Mouse (Mus musculus): Measurements from ENCODE around the gene Cldn4. TPM values are rescaled to one million over a fixed set of nuclear protein-coding genes. Genes with fewer than 3 reads are reported as not detected.
A peak's percentile ranks its signal among the peaks of the same experiment; 100 is the strongest.

Cldn4 gene
- polyA plus RNA-seq, 1 experiment from 2014 or later: 27.0 TPM

- Histone ChIP-seq H3K4me1 (ENCODE audit: control insufficient read depth, insufficient read depth, low read length) (no peaks in the 10 kb centered on the region), H3K9ac (ENCODE audit: low read depth, low read length) (peak overlapping the region; percentile 85), H3K4me2 (ENCODE audit: low read depth, low read length) (peak overlapping the region; percentile 96), H3K27me3 (replicated peaks; ENCODE audit: control insufficient read depth, insufficient read depth, low read length) (no peaks in the 10 kb centered on the region), H3K27ac (replicated peaks; ENCODE audit: low read depth, low read length) (no peak overlapping the region; the same call in 1 of the 2 replicates), H3K9me3 (ENCODE audit: control insufficient read depth, low read length) (no peaks in the 10 kb centered on the region), H3K4me3 (ENCODE audit: low read depth, low read length) (peak overlapping the region; percentile 65), H3K36me3 (ENCODE audit: control insufficient read depth, insufficient read depth, low read length) (0 out of 2 replicates have a peak, but pooled peaks cover 5% of the 10 kb centered on the region)
- WGBS: 46% methylated on average over 9 of the region's 9 CpGs
- DNase-seq (ENCODE audit: low spot score) (peak; percentile 79), ATAC-seq (ENCODE audit: low read depth) (peak; percentile 17; the same call in 1 of the 2 replicates)
These were observed 13.8 kb downstream of the Cldn4 start for GRCm38 (mm10) chr5:134932903-134933276.

- H3K27ac ChIP-seq (replicated peaks; ENCODE audit: low read depth, low read length): no peak within 1 kb of the TSS; the same call in 1 of the 2 replicates
- peak within 1 kb of the TSS; percentile 85 for H3K9ac ChIP-seq (ENCODE audit: low read depth, low read length)
- peak; percentile 97 for ATAC-seq (ENCODE audit: low read depth)
- peak within 1 kb of the TSS; percentile 65 for H3K4me3 ChIP-seq (ENCODE audit: low read depth, low read length)
- peak within 1 kb of the TSS; percentile 96 for H3K4me2 ChIP-seq (ENCODE audit: low read depth, low read length)
- H3K9me3 ChIP-seq (ENCODE audit: control insufficient read depth, low read length): no peaks in the 10 kb centered on the region
- WGBS: 1% methylated on average over 40 of the region's 41 CpGs
- H3K36me3 ChIP-seq (ENCODE audit: control insufficient read depth, insufficient read depth, low read length): 0 out of 2 replicates have a peak, but pooled peaks cover 5% of the 10 kb centered on the region
- H3K27me3 ChIP-seq (replicated peaks; ENCODE audit: control insufficient read depth, insufficient read depth, low read length): no peaks in the 10 kb centered on the region
- DNase-seq (ENCODE audit: low spot score): peak; percentile 97
- no peaks in the 10 kb centered on the region for H3K4me1 ChIP-seq (ENCODE audit: control insufficient read depth, insufficient read depth, low read length)
These were observed 14.4 kb downstream of the Cldn4 start, which contains the start of gene Mettl27 for GRCm38 (mm10) chr5:134932179-134932902. Gene Mettl27, plus strand, starts transcription at chr5:134932368.

DNA sequence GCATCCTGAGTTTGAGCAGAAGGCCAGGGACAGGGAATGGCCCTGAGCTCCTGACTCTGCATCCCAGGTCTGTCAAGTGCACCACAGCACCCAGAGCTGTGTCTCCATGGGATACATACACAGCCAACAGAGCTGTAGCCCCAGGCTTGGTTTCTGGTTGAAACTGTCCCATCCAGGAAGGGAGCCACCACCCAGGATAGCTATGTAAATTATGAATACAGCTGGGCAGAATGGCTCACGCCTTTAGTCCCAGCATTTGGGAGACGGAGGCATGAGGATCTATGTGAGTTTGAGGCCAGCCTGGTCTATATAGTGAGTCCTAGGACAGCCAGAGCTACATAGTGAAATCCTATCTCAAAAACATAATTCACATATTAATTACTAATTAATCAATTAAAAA, 16.7 kb downstream of the Cldn4 start:
- Histone ChIP-seq H3K4me1 (ENCODE audit: control insufficient read depth, insufficient read depth, low read length) (no peaks in the 10 kb centered on the region), H3K36me3 (ENCODE audit: control insufficient read depth, insufficient read depth, low read length) (0 out of 2 replicates have a peak, but pooled peaks cover 5% of the 10 kb centered on the region), H3K4me3 (ENCODE audit: low read depth, low read length) (no peak overlapping the region), H3K9ac (ENCODE audit: low read depth, low read length) (no peak overlapping the region), H3K9me3 (ENCODE audit: control insufficient read depth, low read length) (no peaks in the 10 kb centered on the region), H3K27me3 (replicated peaks; ENCODE audit: control insufficient read depth, insufficient read depth, low read length) (no peaks in the 10 kb centered on the region), H3K4me2 (ENCODE audit: low read depth, low read length) (no peak overlapping the region), H3K27ac (replicated peaks; ENCODE audit: low read depth, low read length) (no peak overlapping the region)
- DNase-seq (ENCODE audit: low spot score) (no peak), ATAC-seq (ENCODE audit: low read depth) (no peak)
- WGBS: 87% methylated on average over 2 of the region's 2 CpGs

DNA sequence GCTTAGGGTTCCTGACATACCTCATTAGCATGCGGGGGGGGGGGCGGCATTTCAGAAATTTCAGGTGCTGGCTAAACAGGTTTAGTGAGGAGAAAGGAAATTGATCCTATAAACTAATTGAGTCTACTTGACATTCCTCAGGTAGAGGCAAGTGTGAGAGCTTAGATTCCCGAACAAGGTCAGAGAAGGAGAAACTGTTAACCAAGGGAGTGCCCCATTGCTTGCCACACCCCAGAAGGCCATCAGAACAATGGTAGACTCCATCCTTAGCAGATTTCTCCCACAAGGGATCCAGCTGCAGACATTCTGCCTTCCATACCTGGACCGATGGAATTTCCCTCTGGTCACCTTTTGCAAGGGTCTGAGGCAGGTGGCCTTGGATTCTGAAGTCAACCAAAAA, 20.0 kb downstream of the Cldn4 start:
- ATAC-seq (ENCODE audit: low read depth) (no peak), DNase-seq (ENCODE audit: low spot score) (no peak)
- Histone ChIP-seq H3K27ac (replicated peaks; ENCODE audit: low read depth, low read length) (no peak overlapping the region), H3K36me3 (ENCODE audit: control insufficient read depth, insufficient read depth, low read length) (no peaks in the 10 kb centered on the region), H3K4me2 (ENCODE audit: low read depth, low read length) (no peak overlapping the region), H3K4me1 (ENCODE audit: control insufficient read depth, insufficient read depth, low read length) (no peaks in the 10 kb centered on the region), H3K9me3 (ENCODE audit: control insufficient read depth, low read length) (no peaks in the 10 kb centered on the region), H3K4me3 (ENCODE audit: low read depth, low read length) (no peak overlapping the region), H3K27me3 (replicated peaks; ENCODE audit: control insufficient read depth, insufficient read depth, low read length) (no peaks in the 10 kb centered on the region), H3K9ac (ENCODE audit: low read depth, low read length) (no peak overlapping the region)
- 63% methylated on average over 4 of the region's 4 CpGs for WGBS

DNA sequence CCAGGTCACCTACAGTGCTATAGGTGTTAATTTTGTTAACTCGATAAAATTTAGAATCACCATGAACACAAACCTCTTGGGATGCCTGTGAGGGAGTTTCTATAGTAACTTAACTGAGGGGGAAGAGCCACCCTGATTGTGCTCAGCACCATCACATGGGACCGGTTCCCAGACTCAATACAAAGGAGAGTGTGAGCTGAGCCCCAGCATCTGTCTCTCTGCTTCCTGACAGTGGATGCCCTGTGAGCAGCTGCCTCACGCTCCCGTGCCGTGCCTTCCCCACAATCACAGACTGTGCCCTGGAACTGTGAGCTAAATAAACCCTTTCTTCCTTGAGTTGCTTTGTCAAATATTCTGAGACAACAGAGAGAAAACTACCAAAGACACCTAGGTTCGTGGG, 23.6 kb downstream of the Cldn4 start:
- no peak for DNase-seq (ENCODE audit: low spot score)
- Histone ChIP-seq H3K27me3 (replicated peaks; ENCODE audit: control insufficient read depth, insufficient read depth, low read length) (no peaks in the 10 kb centered on the region), H3K36me3 (ENCODE audit: control insufficient read depth, insufficient read depth, low read length) (no peaks in the 10 kb centered on the region), H3K4me3 (ENCODE audit: low read depth, low read length) (no peak overlapping the region), H3K4me2 (ENCODE audit: low read depth, low read length) (no peak overlapping the region), H3K9me3 (ENCODE audit: control insufficient read depth, low read length) (no peaks in the 10 kb centered on the region), H3K9ac (ENCODE audit: low read depth, low read length) (no peak overlapping the region), H3K27ac (replicated peaks; ENCODE audit: low read depth, low read length) (no peak overlapping the region), H3K4me1 (ENCODE audit: control insufficient read depth, insufficient read depth, low read length) (no peaks in the 10 kb centered on the region)
- no peak for ATAC-seq (ENCODE audit: low read depth)
- 71% methylated on average over 6 of the region's 6 CpGs for WGBS

DNA sequence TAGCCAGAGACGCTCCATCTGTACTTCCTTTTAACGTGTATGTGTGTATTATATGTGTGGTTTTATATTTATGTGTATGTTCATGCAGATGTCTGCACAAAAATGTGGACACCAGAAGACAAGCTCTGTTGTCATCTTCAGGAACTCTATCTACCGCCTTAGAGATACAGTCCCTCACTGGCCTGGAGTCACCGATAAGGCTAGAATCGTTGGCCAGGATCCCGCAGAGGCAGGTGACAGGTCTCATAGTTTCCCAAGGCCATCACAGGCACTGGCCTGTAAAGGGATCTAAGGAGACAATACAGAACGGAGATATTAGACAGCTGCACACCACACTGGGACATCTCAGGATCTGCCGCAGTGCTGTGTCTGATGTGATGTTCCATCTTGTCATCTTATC, 25.6 kb downstream of the Cldn4 start:
- Histone ChIP-seq H3K27me3 (replicated peaks; ENCODE audit: control insufficient read depth, insufficient read depth, low read length) (no peaks in the 10 kb centered on the region), H3K36me3 (ENCODE audit: control insufficient read depth, insufficient read depth, low read length) (no peaks in the 10 kb centered on the region), H3K27ac (replicated peaks; ENCODE audit: low read depth, low read length) (no peak overlapping the region), H3K9me3 (ENCODE audit: control insufficient read depth, low read length) (0 out of 2 replicates have a peak, but pooled peaks cover 5% of the 10 kb centered on the region), H3K4me3 (ENCODE audit: low read depth, low read length) (no peak overlapping the region), H3K4me1 (ENCODE audit: control insufficient read depth, insufficient read depth, low read length) (no peaks in the 10 kb centered on the region), H3K9ac (ENCODE audit: low read depth, low read length) (no peak overlapping the region), H3K4me2 (ENCODE audit: low read depth, low read length) (no peak overlapping the region)
- WGBS: 88% methylated on average over 8 of the region's 8 CpGs
- ATAC-seq (ENCODE audit: low read depth) (no peak), DNase-seq (ENCODE audit: low spot score) (no peak)

- Histone ChIP-seq H3K9ac (ENCODE audit: low read depth, low read length) (no peak overlapping the region), H3K4me3 (ENCODE audit: low read depth, low read length) (no peak overlapping the region), H3K4me2 (ENCODE audit: low read depth, low read length) (no peak overlapping the region), H3K27ac (replicated peaks; ENCODE audit: low read depth, low read length) (no peak overlapping the region), H3K4me1 (ENCODE audit: control insufficient read depth, insufficient read depth, low read length) (no peaks in the 10 kb centered on the region), H3K27me3 (replicated peaks; ENCODE audit: control insufficient read depth, insufficient read depth, low read length) (no peaks in the 10 kb centered on the region), H3K36me3 (ENCODE audit: control insufficient read depth, insufficient read depth, low read length) (no peaks in the 10 kb centered on the region), H3K9me3 (ENCODE audit: control insufficient read depth, low read length) (0 out of 2 replicates have a peak, but pooled peaks cover 5% of the 10 kb centered on the region)
- WGBS: 79% methylated on average over 6 of the region's 6 CpGs
- ATAC-seq (ENCODE audit: low read depth): no peak
- no peak for DNase-seq (ENCODE audit: low spot score)
These were observed 26.5 kb downstream of the Cldn4 start for GRCm38 (mm10) chr5:134920106-134920687.

DNA sequence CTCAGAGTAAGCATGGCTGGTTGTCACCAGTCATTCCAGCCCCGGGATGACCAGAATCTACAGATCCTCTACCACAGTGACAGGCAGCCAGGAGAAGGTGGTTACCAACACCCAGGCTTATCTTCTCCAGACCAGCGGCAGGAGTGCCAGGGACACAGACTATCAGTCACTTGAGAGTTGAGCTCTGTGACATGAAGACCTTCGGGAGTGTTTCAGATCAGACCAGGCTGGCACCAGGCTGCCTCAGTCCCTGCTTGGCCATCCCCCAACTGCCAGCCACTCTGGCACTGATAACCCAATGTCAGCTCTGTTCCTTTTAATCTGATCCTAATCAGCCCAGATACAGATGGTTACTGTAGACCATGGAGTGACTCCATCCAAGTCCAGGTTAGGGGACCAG, 27.6 kb downstream of the Cldn4 start:
- ATAC-seq (ENCODE audit: low read depth) (no peak), DNase-seq (ENCODE audit: low spot score) (no peak)
- H3K9me3 ChIP-seq (ENCODE audit: control insufficient read depth, low read length): 0 out of 2 replicates have a peak, but pooled peaks cover 5% of the 10 kb centered on the region
- no peak overlapping the region for H3K4me3 ChIP-seq (ENCODE audit: low read depth, low read length)
- H3K27me3 ChIP-seq (replicated peaks; ENCODE audit: control insufficient read depth, insufficient read depth, low read length): no peaks in the 10 kb centered on the region
- H3K4me2 ChIP-seq (ENCODE audit: low read depth, low read length): no peak overlapping the region
- no peaks in the 10 kb centered on the region for H3K36me3 ChIP-seq (ENCODE audit: control insufficient read depth, insufficient read depth, low read length)
- no peak overlapping the region for H3K27ac ChIP-seq (replicated peaks; ENCODE audit: low read depth, low read length)
- no peak overlapping the region for H3K9ac ChIP-seq (ENCODE audit: low read depth, low read length)
- WGBS: 80% methylated on average over 3 of the region's 3 CpGs
- no peaks in the 10 kb centered on the region for H3K4me1 ChIP-seq (ENCODE audit: control insufficient read depth, insufficient read depth, low read length)
